Mouse (Mus musculus): ENCODE data around the gene Srcin1. TPM values are rescaled to one million over a fixed set of nuclear protein-coding genes. Genes with fewer than 3 reads are reported as not detected.
A peak's percentile ranks its signal among the peaks of the same experiment; 100 is the strongest.

Srcin1 gene
- polyA plus RNA-seq, 1 experiment = not detected

DNA sequence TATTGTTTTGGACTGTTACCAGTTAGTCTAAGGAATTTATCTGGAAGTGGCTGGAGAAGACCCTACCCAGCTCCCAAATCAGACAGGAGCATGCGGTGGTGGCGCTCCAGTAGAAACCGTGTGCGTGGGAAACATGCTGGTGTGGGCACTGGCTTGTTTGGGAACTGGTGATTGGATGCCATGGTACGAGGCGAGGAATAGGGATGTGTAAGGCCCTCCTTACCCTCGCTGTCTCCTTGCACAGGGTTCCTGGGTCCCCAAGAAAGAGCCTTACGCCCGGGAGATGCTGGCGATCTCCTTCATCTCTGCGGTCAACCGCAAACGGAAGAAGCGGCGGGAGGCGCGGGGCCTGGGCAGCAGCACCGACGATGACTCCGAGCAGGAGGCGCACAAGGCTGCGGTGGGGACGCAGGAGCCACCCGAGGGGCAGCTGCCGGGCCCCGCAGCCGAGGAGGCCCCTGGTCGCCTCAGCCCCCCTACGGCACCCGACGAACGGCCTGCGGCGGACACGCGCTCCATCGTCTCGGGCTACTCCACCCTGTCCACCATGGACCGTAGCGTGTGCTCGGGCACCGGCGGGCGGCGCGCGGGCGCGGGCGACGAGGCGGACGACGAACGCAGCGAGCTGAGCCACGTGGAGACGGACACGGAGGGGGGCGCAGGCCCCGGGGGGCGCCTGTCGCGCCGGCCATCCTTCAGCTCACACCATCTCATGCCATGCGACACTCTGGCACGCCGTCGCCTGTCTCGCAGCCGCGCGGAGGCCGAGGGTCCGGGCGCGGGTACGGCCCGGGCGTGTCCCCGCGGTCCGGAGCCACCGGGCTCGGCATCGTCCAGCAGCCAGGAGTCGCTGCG, 75.9 kb downstream of the Srcin1 start, which contains the start of gene 4933428G20Rik:
TSS of gene 4933428G20Rik (minus strand) at position 476 of the 855 bp plus-strand sequence.
- peak; percentile 2 for TF ChIP-seq POLR2A (IDR thresholded peaks at IDR 0.05; ENCODE audit: insufficient read length, low read depth)
- no peak for TF ChIP-seq MAX (IDR thresholded peaks at IDR 0.05; ENCODE audit: low read depth)
- peaks cover 9% of the 10 kb centered on the region for H3K36me3 ChIP-seq (ENCODE audit: control insufficient read depth, insufficient read depth)
- H3K27me3 ChIP-seq (ENCODE audit: control insufficient read depth, insufficient read depth, insufficient read length) = no peaks in the 10 kb centered on the region
- no peaks in the 10 kb centered on the region for H3K79me2 ChIP-seq (ENCODE audit: control insufficient read depth, insufficient read depth)
- no peak within 1 kb of the TSS for H3K4me2 ChIP-seq (ENCODE audit: low read depth)
- no peak within 1 kb of the TSS for H3ac ChIP-seq (ENCODE audit: control insufficient read depth, insufficient read length)
- H3K4me3 ChIP-seq = no peak within 1 kb of the TSS

DNA sequence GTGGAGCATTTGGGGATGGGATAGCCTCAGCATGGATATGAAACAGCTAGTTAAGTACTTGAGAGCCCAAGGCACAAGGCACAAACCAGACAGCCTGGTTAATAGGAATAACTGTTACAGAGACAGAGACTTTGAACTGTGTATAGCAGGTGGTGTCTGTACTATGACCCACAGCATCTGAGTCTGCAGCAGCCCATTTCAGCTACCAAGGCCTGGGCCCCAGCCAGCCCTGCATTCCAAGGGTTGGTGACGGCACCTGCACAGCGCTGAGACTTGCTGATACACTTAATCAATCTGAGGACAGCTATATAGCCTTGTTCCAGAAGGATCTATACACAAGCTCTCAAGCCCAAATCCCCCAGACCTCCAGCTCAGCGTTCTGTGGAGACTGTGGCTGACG, 78.4 kb downstream of the Srcin1 start:
- no peak overlapping the region for H3K4me2 ChIP-seq (ENCODE audit: low read depth)
- no peak overlapping the region for H3K4me3 ChIP-seq
- H3K36me3 ChIP-seq (ENCODE audit: control insufficient read depth, insufficient read depth) = peaks cover 34% of the 10 kb centered on the region
- H3ac ChIP-seq (ENCODE audit: control insufficient read depth, insufficient read length) = no peak overlapping the region
- no peaks in the 10 kb centered on the region for H3K79me2 ChIP-seq (ENCODE audit: control insufficient read depth, insufficient read depth)
- no peaks in the 10 kb centered on the region for H3K27me3 ChIP-seq (ENCODE audit: control insufficient read depth, insufficient read depth, insufficient read length)
- TF ChIP-seq POLR2A (IDR thresholded peaks at IDR 0.05; ENCODE audit: insufficient read length, low read depth) (no peak), USF1 (IDR thresholded peaks at IDR 0.05; ENCODE audit: low read depth) (no peak), SRF (IDR thresholded peaks at IDR 0.05; ENCODE audit: control insufficient read depth, insufficient read length, low read depth) (no peak)

DNA sequence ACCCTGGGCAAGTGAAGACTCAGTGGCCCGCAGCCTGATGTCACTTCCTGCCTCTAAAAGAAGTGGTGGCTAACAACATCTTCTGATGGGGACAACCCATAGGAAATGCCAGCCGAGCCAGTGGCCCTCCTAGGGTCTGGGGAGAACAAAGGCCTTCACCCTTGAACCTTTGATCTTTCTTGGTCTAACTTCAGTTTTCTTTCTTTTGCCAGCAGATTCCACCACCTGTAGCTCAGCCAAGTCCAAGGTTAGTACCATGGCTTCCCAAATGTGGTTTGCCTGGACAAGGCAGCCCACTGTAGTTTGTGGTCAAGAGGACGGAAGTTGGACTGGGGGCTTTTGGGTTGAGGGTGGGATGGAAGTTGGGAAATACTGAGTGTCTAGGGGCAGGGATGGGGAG, 83.2 kb downstream of the Srcin1 start:
- no peak for TF ChIP-seq POLR2AphosphoS2 (IDR thresholded peaks at IDR 0.05; ENCODE audit: insufficient read length, low read depth)
- no peak for TF ChIP-seq E2F4 (IDR thresholded peaks at IDR 0.05; ENCODE audit: insufficient read depth)
- TF ChIP-seq TCF12 (IDR thresholded peaks at IDR 0.05; ENCODE audit: insufficient read depth, poor library complexity, severe bottlenecking) = no peak
- TF ChIP-seq USF1 (IDR thresholded peaks at IDR 0.05; ENCODE audit: low read depth) = no peak
- TF ChIP-seq CEBPB (IDR thresholded peaks at IDR 0.05; ENCODE audit: insufficient read depth, poor library complexity, severe bottlenecking) = no peak
- TF ChIP-seq POLR2A (IDR thresholded peaks at IDR 0.05; ENCODE audit: insufficient read length, low read depth) = no peak
- TF ChIP-seq MYOD1 (IDR thresholded peaks at IDR 0.05; ENCODE audit: control insufficient read depth in 1 of 3, insufficient read length in 2 of 3, low read depth in 2 of 3) = no peak
- TF ChIP-seq MAX (IDR thresholded peaks at IDR 0.05; ENCODE audit: low read depth) = no peak
- TF ChIP-seq SRF (IDR thresholded peaks at IDR 0.05; ENCODE audit: control insufficient read depth, insufficient read length, low read depth) = no peak
- TF ChIP-seq MYOG (IDR thresholded peaks at IDR 0.05; ENCODE audit: control insufficient read depth in 1 of 3, insufficient read depth in 1 of 3, insufficient read length in 2 of 3, low read depth in 2 of 3) = no peak
- H3K36me3 ChIP-seq (ENCODE audit: control insufficient read depth, insufficient read depth) = peaks cover 60% of the 10 kb centered on the region
- no peak overlapping the region for H3ac ChIP-seq (ENCODE audit: control insufficient read depth, insufficient read length)
- no peaks in the 10 kb centered on the region for H3K27me3 ChIP-seq (ENCODE audit: control insufficient read depth, insufficient read depth, insufficient read length)
- H3K4me3 ChIP-seq = no peak overlapping the region
- H3K4me2 ChIP-seq (ENCODE audit: low read depth) = no peak overlapping the region
- H3K79me2 ChIP-seq (ENCODE audit: control insufficient read depth, insufficient read depth) = no peaks in the 10 kb centered on the region

DNA sequence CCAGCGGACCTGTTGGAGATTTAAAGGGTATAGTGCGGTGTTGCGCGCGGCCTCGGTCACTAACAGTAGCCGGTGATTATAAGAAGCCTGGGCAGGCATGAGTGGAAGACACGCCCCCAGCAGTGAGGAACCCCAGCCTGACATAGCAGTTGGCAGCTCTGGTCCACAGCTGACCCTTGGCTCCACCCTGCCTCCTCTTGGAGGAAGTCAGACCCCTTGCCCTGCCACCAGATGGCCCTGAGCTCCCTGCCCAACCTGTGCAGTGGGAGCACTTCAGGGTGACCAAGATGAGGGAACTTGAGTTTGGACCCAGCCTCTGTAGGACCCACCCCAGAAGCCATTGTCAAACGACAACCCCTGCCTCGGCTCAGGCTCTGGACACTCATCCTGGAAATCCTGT, 84.3 kb downstream of the Srcin1 start:
- no peak for TF ChIP-seq CEBPB (IDR thresholded peaks at IDR 0.05; ENCODE audit: insufficient read depth, poor library complexity, severe bottlenecking)
- no peak for TF ChIP-seq USF1 (IDR thresholded peaks at IDR 0.05; ENCODE audit: low read depth)
- no peak for TF ChIP-seq POLR2AphosphoS2 (IDR thresholded peaks at IDR 0.05; ENCODE audit: insufficient read length, low read depth)
- TF ChIP-seq MAX (IDR thresholded peaks at IDR 0.05; ENCODE audit: low read depth) = no peak
- no peak for TF ChIP-seq POLR2A (IDR thresholded peaks at IDR 0.05; ENCODE audit: insufficient read length, low read depth)
- TF ChIP-seq E2F4 (IDR thresholded peaks at IDR 0.05; ENCODE audit: insufficient read depth) = no peak
- no peak for TF ChIP-seq SRF (IDR thresholded peaks at IDR 0.05; ENCODE audit: control insufficient read depth, insufficient read length, low read depth)
- TF ChIP-seq TCF12 (IDR thresholded peaks at IDR 0.05; ENCODE audit: insufficient read depth, poor library complexity, severe bottlenecking) = no peak
- TF ChIP-seq REST (IDR thresholded peaks at IDR 0.05; ENCODE audit: insufficient read depth, insufficient read length) = no peak
- no peak for TF ChIP-seq MYOG (IDR thresholded peaks at IDR 0.05; ENCODE audit: control insufficient read depth in 1 of 3, insufficient read depth in 1 of 3, insufficient read length in 2 of 3, low read depth in 2 of 3)
- TF ChIP-seq TCF3 (IDR thresholded peaks at IDR 0.05; ENCODE audit: insufficient read length, low read depth) = no peak
- TF ChIP-seq MYOD1 (IDR thresholded peaks at IDR 0.05; ENCODE audit: control insufficient read depth in 1 of 3, insufficient read length in 2 of 3, low read depth in 2 of 3) = no peak
- Histone ChIP-seq H3K79me2 (ENCODE audit: control insufficient read depth, insufficient read depth) (no peaks in the 10 kb centered on the region), H3ac (ENCODE audit: control insufficient read depth, insufficient read length) (no peak overlapping the region), H3K4me3 (no peak overlapping the region), H3K36me3 (ENCODE audit: control insufficient read depth, insufficient read depth) (peaks cover 53% of the 10 kb centered on the region), H3K4me2 (ENCODE audit: low read depth) (no peak overlapping the region), H3K27me3 (ENCODE audit: control insufficient read depth, insufficient read depth, insufficient read length) (no peaks in the 10 kb centered on the region)

DNA sequence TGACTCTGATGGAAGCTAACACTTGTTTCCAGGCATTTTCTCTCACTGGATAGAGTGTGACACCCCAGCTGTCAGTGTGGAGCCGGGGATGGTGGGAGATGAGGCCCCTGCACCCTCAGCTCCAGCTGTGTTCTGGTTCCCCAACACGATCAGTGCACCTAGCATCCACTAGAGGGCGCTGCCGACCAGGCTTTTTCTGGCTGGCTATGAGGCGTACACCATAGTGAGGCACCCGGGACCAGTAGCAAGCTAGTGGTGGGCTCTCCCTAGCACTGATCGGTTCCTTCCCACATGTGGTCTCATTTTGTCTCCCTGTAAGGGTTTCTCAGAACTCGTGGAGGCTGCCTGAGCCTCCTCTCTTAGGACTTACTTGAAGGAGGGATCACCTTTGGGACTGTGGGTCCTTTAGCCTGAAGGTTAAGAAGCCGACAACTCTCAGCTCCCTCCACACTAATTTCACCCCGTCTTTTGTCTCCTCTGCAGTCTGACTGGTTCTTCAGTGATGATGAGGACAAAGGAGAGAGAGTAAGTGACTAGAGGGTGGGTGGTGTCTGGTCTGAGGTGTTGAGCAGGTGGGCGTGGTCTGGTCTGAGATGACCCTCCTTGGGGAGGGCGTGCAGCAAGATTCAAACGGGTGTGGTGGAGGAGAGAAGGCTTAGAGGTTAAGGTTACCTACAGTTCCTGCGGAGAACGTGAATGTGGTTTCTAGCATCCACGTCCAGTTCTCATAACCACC, 86.2 kb downstream of the Srcin1 start:
- Histone ChIP-seq H3K36me3 (ENCODE audit: control insufficient read depth, insufficient read depth) (peaks cover 66% of the 10 kb centered on the region), H3K4me2 (ENCODE audit: low read depth) (no peak overlapping the region), H3ac (ENCODE audit: control insufficient read depth, insufficient read length) (no peak overlapping the region), H3K79me2 (ENCODE audit: control insufficient read depth, insufficient read depth) (no peaks in the 10 kb centered on the region), H3K4me3 (no peak overlapping the region), H3K27me3 (ENCODE audit: control insufficient read depth, insufficient read depth, insufficient read length) (no peaks in the 10 kb centered on the region)
- TF ChIP-seq MYOD1 (IDR thresholded peaks at IDR 0.05; ENCODE audit: control insufficient read depth in 1 of 3, insufficient read length in 2 of 3, low read depth in 2 of 3) (no peak), POLR2A (IDR thresholded peaks at IDR 0.05; ENCODE audit: insufficient read length, low read depth) (peak; percentile 16)

Measured in myocyte (in vitro differentiated cells).